Mouse (Mus musculus): Measurements from ENCODE around the gene Gnb1l.
"Not testable (repeated sequence)": the region's sequence is repeated elsewhere in the genome, so short reads cannot be mapped to it uniquely, and the experiment has no call there.

The Gnb1l gene

GRCm38 (mm10) chr16:18482431-18482830, 16.1 kb upstream of the Gnb1l start:
- DNase-seq (ENCODE audit: low spot score in 2 of 2) = no peak

- DNase-seq (ENCODE audit: low spot score in 2 of 2) = no peak
Measured at GRCm38 (mm10) chr16:18483839-18484238, 14.7 kb upstream of the Gnb1l start.

DNA sequence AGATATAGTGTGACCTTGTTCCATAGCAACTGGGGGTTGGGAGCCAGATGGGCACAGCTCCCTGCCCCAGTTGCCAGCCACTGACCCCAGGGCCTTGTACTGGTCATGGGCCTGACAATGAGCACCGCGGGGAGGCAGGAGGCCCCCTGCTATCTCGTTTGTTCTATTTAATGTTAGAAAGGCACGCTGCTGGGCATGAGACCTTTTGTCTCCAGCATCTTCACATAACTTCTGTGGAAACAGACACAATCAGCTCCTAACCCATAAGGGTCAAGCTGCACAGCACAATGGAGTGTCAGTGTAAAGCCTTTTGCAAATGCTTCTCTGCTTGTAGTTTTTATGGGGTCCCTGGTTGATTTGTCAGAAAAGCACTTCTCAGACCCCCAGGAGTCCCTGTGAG, 14.1 kb upstream of the Gnb1l start:
- no peak for DNase-seq (ENCODE audit: low spot score in 2 of 2)

DNA sequence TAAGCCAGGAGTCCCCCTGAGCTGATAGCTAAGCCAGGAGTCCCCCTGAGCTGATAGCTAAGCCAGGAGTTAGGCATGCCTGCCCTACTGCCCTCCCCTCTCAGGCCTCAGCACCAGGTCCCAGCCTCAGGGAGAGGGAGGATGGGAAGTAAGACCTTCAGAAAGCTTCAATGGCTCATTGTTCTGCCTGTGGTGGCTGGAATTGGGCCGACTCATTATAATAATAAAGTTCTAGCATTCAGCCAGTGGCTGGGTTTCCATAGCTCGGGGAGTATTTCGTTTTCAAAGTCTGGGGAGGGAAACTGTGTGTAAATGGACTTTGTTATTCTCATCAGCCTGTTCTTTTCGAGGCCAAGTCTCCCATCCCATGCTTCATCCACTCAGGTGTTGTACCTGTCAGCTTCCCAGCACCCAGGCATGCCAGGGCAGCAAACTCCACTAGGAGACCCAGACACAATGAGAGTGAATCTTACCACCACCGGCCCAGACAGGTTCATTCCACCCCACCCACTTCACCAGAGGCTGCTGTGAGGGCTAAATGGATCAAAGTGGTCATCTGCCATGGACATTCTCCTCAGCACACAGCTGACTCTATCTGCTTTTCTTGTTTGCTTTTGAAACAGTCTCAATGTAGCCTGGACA, 13.6 kb upstream of the Gnb1l start:
- no peak for DNase-seq (ENCODE audit: low spot score in 2 of 2)

DNA sequence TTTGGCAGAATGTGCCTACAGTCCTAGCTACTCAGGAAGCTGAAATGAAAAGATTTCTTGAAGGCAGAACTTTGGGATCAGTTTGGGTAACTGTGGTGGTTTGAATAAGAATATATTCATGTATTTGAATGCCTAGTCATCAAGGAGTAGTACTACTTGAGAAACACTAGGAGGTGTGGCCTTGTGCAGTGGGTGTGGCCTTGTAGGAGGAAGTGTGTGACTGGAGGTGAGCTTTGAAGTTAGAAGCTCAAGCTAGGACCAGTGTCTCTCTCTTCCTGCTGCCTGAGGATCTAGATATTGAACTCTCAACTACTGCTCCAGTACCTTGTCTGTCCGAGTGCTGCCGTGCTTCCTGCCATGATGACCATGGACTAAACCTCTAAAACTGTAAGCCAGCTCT, 12.4 kb upstream of the Gnb1l start:
- DNase-seq (ENCODE audit: low spot score in 2 of 2) = no peak

GRCm38 (mm10) chr16:18490281-18490680, 8.2 kb upstream of the Gnb1l start:
- DNase-seq (ENCODE audit: low spot score in 2 of 2) = no peak

- DNase-seq (ENCODE audit: low spot score in 2 of 2) = no peak
Measured at GRCm38 (mm10) chr16:18490894-18491293, 7.6 kb upstream of the Gnb1l start.

DNA sequence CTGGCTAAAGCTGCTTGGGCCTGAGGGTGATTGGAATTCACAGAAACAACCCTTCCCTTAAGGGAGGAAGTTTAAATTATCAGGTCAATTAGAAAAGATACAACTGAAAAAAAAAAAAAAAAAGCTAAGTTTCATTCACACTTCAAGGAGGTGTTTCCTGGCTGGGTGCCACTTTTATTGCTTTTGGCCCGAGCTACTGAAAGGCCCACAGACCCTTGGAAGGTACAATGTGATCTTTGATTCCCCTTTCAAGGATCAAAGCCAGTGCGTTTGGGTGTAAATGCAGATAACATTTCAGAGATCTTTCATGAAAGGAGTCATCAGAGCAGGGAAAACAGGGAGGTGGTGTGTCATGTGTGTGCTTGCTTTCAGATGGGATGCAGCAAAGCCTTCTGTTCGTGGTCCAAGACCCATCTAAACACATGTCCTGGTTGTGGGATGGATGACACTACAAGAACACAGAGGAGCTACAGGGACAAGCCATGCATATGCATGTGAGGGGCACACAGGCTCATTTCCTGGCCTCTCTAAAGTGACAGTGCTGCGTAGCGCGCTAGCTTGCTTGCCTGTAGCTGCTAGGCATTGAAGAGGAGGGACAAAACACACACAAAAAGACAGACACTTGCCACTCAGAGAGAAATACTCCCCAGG, 523 bp upstream of the Gnb1l start:
- peak in 1 of 2 experiments; percentile 14 for DNase-seq (ENCODE audit: low spot score in 2 of 2)

DNA sequence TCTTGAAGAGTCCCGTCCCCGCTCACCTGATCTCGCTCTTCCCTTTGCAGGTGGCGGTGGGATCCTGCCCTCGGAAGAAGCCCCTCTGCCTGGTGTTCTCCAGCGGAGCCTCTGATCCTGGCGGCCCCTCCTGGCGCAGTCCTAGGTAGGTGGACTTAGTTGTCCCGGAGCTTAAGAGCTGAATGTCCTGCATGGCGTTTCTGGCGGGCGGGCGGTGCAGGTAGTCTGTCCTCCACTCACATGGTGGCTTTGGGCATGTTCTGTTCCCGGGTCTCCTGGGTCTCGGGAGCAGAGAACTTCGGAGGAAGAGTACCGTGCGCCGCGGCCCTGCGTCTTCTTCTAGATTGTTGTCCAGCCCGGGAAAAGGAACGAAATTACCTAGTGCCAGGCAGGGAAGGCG, 483 bp downstream of the Gnb1l start:
- no peak for DNase-seq (ENCODE audit: low spot score in 2 of 2)

DNA sequence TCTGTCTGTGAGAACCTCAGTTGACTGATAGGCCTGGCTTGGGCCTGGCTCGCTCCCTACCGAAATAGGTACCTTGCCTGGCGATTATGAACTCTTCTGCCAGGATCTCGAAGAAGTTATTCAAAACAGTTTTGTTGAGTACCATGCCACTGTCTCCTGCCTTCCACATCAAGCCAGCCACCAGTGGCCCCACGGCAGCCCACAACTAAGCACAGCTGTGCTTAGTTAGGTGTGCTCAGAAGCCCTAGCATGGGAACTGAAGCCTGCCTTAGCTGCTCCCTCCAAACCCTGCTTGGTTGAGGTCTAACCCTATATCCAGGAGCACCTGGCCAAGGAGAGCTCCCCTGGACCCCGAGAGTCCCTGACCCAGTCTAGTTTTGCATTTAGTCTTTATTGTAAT, 3.0 kb downstream of the Gnb1l start:
- no peak for DNase-seq (ENCODE audit: low spot score in 2 of 2)

DNA sequence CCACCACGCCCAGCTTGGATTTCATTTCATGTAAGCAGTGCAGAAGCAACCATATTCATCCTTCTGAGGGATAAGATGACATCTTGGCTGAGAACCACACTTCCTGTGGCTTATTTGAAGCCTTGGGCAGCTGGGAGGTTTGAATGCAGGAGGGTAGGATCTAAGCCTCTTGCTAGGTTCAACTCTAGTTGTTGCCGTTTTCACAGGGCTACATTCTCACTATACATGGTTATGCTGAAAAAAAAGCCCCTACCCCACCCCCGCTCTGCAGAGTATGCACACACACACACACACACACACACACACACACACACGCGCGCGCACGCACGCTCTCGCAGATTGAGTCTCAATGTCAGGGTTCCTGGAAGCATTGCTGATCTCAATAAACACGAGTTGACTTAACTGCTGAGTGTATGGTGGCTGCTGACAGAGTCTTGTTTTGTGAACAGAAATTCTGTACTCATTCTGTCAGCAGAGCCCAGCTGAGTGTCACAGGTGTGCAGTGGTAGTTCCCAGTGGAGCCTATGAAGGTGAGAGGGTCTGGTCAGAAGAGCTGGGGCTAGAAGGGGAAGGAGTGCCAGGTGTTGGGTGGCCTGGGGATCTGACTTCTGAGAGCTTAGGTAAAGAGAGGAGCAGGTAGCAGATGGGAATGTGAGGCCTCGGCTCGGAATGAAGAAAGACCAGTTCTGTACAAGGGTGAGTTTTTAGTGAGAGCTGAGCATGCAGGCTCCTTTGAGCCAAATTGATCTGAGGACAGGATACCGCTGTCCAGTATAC, 5.2 kb downstream of the Gnb1l start:
- DNase-seq (ENCODE audit: low spot score in 2 of 2) = no peak

DNA sequence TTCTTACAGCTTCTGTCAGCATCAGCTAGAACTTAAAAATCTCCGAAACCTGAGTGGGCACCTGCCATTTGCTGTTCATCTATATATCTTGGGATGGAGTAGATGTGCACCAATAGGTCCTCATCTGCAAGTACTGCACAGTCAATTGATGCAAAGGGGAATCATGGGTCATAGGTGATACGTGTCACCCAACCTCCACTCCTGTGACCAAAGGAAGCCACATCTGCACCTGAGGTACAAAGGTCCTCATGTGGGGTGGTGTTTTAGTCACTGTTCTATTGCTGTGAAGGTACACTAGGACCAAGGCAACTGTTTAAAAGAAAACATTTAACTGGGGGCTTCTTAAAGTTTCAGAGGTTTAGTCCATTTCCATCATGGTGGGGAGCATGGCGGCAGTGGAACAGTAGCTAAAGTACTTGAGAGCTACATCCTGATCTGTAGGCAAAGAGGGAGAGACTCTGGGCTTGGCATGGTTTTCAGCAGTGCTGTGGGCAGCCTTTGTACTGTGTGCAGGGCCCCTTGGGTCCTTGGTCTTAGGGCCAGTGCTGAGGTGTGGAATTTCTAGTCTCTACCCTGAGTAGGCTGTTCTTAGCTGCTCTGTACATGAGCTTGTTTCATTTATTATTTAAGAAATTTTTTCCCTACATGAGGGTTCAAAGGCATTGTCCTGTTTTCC, 8.1 kb downstream of the Gnb1l start:
- no peak for DNase-seq (ENCODE audit: low spot score in 2 of 2)

- DNase-seq (ENCODE audit: low spot score in 2 of 2) = no peak
Measured at GRCm38 (mm10) chr16:18507200-18507549, 8.7 kb downstream of the Gnb1l start.

DNA sequence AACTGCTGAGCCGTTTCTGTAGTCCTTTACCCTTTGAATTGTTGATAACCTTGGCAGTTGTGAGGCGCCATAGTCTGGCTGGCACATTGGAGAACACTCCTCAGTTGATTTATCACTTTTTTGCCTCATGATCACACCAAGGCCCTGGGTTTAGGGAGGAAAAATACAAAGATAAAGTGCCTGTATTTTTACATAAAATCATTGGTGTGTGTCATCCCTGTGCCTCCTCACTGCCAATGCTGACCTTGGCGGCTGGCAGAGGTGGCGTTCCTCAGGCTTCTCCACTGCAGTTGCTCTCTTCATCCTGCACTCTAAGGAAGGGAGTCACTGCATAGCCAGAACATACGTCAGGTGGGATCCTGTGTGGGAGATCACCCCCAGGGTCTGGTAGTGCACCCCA, 13.2 kb downstream of the Gnb1l start:
- no peak for DNase-seq (ENCODE audit: low spot score in 2 of 2)

- no peak for DNase-seq (ENCODE audit: low spot score in 2 of 2)
Measured at GRCm38 (mm10) chr16:18513508-18513907, 15.0 kb downstream of the Gnb1l start.

DNA sequence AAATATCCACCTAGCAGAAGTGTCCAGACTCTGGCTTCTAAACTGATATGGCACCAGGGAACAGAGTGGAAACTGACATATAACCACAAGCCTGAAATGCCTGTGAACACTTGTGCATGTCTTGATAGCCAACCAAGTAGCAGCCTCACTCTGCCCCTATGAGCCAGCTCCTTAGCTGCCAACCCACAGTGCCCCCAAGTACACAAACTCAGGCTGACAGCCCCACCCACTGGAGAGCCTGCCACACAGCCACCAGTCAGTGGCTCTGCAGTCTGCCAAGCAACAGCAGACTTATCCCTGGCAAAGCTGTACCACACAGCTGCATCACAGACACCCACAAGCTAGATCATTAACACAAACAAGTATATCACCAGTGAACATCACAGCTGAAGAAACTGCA, 19.6 kb downstream of the Gnb1l start:
- DNase-seq (ENCODE audit: low spot score in 2 of 2) = peak; percentile 33 to 40

GRCm38 (mm10) chr16:18523563-18524245, 25.2 kb downstream of the Gnb1l start:
- no peak for DNase-seq (ENCODE audit: low spot score in 2 of 2)

GRCm38 (mm10) chr16:18528656-18529055, 30.1 kb downstream of the Gnb1l start:
- no peak for DNase-seq (ENCODE audit: low spot score in 2 of 2)

DNA sequence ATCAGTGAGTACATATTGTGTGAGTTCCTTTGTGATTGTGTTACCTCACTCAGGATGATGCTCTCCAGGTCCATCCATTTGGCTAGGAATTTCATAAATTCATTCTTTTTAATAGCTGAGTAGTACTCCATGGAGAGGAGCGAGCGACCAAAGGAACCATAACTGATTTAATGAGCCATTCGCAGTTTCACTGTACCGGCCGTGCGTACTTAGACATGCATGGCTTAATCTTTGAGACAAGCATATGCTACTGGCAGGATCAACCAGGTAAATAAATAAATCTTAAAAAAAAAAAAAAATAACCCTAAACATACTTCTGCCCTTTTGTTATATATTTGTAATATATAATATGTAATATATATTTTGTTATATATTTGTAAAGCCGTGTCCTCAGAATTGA, 34.5 kb downstream of the Gnb1l start:
- not testable (repeated sequence) for DNase-seq (ENCODE audit: low spot score in 2 of 2)

DNA sequence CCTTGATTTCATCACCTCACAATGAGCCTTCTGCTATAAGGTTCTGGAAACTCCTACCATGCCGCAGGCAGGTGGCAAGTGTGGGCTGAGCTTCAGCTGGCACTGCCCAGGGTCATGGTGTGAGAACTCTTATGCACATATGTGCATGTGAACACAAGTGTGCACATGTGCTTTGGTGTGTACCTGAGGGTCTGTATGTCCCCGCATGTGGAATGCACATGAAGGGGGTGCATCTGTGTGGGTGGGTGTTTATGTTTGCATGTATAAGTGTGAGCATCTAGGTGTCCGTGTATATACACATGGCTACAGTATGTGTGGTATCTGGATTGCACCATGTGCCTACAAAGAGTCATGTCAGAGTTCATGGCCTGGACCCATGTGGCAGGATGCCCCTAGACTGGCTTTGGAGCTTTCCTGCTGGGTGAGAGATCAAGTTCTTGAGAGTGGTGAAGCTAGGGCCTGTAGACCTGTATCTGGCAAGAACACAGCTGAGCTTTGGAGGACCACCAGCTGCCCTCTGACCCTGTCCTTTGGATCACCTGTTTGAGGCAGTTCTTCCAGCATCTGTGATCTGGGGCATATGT, 39.0 kb downstream of the Gnb1l start:
- no peak for DNase-seq (ENCODE audit: low spot score in 2 of 2)

GRCm38 (mm10) chr16:18539281-18539680, 40.8 kb downstream of the Gnb1l start:
- no peak for DNase-seq (ENCODE audit: low spot score in 2 of 2)

Data from frontal cortex, postnatal 10 days (tissue).